Mouse (Mus musculus) thymus, adult 2 months (tissue): ENCODE measurements around the gene Adam1a.

ENCODE experiments used
- CTCF ChIP-seq: fragments of 200-500 bp; IDR thresholded peaks from 2 replicates; pipeline ENCODE4 v1.5.1; 2012; ENCODE audit warnings: mild to moderate bottlenecking, control low read depth, low read length, moderate library complexity, borderline replicate concordance; ENCODE audit not compliant: control insufficient read depth, poor library complexity, insufficient read depth; ENCODE audit errors: extremely low read depth
- POLR2A ChIP-seq: fragments of 200-500 bp; IDR thresholded peaks from 2 replicates; pipeline ENCODE4 v1.6.1; 2012; ENCODE audit warnings: mild to moderate bottlenecking, low read length, control low read depth, moderate library complexity; ENCODE audit not compliant: control insufficient read depth, poor library complexity, insufficient read depth; ENCODE audit errors: extremely low read depth

- TF ChIP-seq CTCF, result no peak
- TF ChIP-seq POLR2A, result no peak
Measured at GRCm38 (mm10) chr5:121506846-121507245, 38.4 kb downstream of the Adam1a start.
